Mouse (Mus musculus) embryo, embryonic 10 days (tissue): ENCODE data around the gene Hoxa10.
A peak's percentile ranks its signal among the peaks of the same experiment; 100 is the strongest.

Experiments
- DNase-seq: peaks from one replicate; pipeline ENCODE4 v3.0.0-alpha.2; 2015; ENCODE audit warnings: low spot score

Hoxa10 gene

GRCm38 (mm10) chr6:52182793-52183192 is 57.9 kb downstream of the Hoxa10 start:
- DNase-seq = peak; percentile 49

GRCm38 (mm10) chr6:52182030-52182429 is 58.6 kb downstream of the Hoxa10 start:
- DNase-seq = no peak
